Mouse (Mus musculus) spleen, adult 2 months (tissue): Measurements from ENCODE around the gene Cyfip2. TPM values are rescaled to one million over a fixed set of nuclear protein-coding genes. Genes with fewer than 3 reads are reported as not detected.
A peak's percentile ranks its signal among the peaks of the same experiment; 100 is the strongest.

Experiments used
- DNase-seq, 2 experiments: peaks; one replicate each; pipeline versions ENCODE4 v3.0.0 to v3.0.0-alpha.2; 2012 to 2021; ENCODE audit warnings: low spot score in 2 of 2, low read depth in 1 of 2
- H3K27ac ChIP-seq: fragments of 200-500 bp; 2 replicates; pipeline ENCODE4 v1.5.1; 2012; ENCODE audit warnings: low read length, inconsistent platforms; ENCODE audit not compliant: insufficient read depth
- H3K27me3 ChIP-seq: fragments of 200-500 bp; 2 replicates; pipeline ENCODE4 v1.6.1; 2012; ENCODE audit warnings: mild to moderate bottlenecking, moderate library complexity, low read length, inconsistent platforms; ENCODE audit not compliant: control insufficient read depth, insufficient read depth
- H3K36me3 ChIP-seq: fragments of 200-500 bp; 2 replicates; pipeline ENCODE4 v1.6.1; 2012; ENCODE audit warnings: mild to moderate bottlenecking, low read length, inconsistent platforms; ENCODE audit not compliant: control insufficient read depth, insufficient read depth
- H3K4me1 ChIP-seq: fragments of 200-500 bp; 2 replicates; pipeline ENCODE4 v1.6.1; 2011; ENCODE audit warnings: inconsistent platforms; ENCODE audit not compliant: control insufficient read depth, insufficient read depth, insufficient read length
- H3K4me3 ChIP-seq: fragments of 200-500 bp; 2 replicates; pipeline ENCODE4 v1.5.1; 2011; ENCODE audit warnings: mild to moderate bottlenecking, inconsistent platforms; ENCODE audit not compliant: insufficient read depth, insufficient read length; ENCODE audit errors: extremely low read depth
- CTCF ChIP-seq: fragments of 200-500 bp; IDR thresholded peaks from 2 replicates; pipeline ENCODE4 v1.5.1; 2011; ENCODE audit warnings: mild to moderate bottlenecking, inconsistent platforms; ENCODE audit not compliant: insufficient read depth, insufficient read length, insufficient replicate concordance; ENCODE audit errors: extremely low read depth
- POLR2A ChIP-seq: fragments of 200-500 bp; IDR thresholded peaks from 2 replicates; pipeline ENCODE4 v1.6.1; 2011; ENCODE audit warnings: low read depth, low read length, inconsistent platforms
- WGBS: fragments of 180-500 bp; shearing (Covaris S2); methylation state at CpG from one replicate; pipeline ENCODE4 v1.1.7; 2018; 5-methylcytosine and 5-hydroxymethylcytosine counted together
- polyA plus RNA-seq: library from polyadenylated mRNA; depleted of rRNA; stranded (reverse); fragments of >200 nt; gene quantifications from 2 replicates; pipeline ENCODE4 v1.2.3, GENCODE M21; 2012; rRNA removed

Cyfip2 gene
- polyA plus RNA-seq, 1 experiment, result 41.4 TPM

DNA sequence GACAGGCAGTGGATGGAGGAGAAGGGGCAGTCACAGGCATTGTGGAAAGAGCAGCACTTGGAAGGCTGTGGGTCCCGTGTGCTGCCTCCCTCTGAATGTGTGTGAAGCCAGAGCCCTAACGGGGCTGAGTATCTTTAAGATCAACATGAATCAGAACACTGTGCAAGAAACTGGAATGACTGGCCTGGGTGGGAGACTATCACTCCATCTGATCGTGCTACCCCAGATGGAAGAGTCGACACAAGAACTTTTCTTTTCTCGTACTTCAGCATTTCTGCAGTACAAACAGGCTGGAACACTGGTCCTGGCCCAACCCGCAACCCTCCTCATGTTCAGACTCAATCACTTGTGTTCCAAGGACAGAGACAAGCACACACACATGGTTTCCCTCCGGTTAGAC is 144.2 kb downstream of the Cyfip2 start:
- no peak overlapping the region for H3K4me3 ChIP-seq
- peaks cover 4% of the 10 kb centered on the region; the same call in 1 of the 2 replicates for H3K4me1 ChIP-seq

DNA sequence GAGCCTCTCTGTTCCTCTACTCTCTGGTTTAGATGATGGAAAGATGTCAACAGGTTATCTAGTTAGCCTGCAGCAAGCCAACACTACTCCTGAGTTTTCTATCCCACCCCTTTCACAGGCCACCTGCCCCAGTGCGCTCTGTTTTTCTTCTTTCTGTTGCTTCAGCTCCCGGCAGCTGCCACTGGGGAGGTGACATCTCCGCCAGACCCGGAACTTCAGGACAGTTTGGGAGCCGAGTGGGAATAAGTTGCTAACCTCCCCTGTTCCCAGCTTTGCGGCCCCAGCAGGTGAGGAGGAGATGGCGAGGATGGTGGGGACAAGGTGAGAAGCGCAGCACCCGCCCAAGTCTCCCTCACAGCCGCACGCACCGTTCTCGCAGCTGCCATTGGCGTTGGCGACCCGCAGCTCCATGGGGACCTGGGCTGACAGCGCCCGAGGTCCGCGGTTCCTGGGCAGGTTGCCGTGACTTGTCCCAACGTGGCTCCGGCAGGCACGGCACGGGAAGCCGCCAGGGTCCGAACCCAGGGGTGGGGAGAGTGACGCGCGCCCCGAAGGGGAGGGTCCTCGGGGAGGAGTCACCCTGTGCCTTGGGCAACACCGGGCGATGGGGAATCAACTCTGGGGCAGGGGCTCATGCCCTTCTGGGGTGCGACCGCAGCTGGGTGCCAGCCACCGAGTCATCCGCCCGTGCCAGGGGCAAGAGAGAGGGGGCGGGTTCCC is 146.6 kb downstream of the Cyfip2 start, which contains the start of gene Nipal4:
Gene Nipal4, minus strand, starts transcription at position 643 of the 720 bp plus-strand sequence.
- H3K4me3 ChIP-seq, result peak within 1 kb of the TSS; percentile 45
- peak in 1 of 2 experiments; percentile 13 for DNase-seq
- no peaks in the 10 kb centered on the region for H3K36me3 ChIP-seq
- no peak for TF ChIP-seq CTCF
- no peak for TF ChIP-seq POLR2A
- no peak within 1 kb of the TSS for H3K27ac ChIP-seq
- peaks cover 8% of the 10 kb centered on the region for H3K27me3 ChIP-seq
- H3K4me1 ChIP-seq, result peaks cover 4% of the 10 kb centered on the region; the same call in 1 of the 2 replicates
- 4% methylated on average over 40 of the region's 40 CpGs for WGBS

More for the DNA sequence above, 144.2 kb downstream of the Cyfip2 start:
- H3K36me3 ChIP-seq, result no peaks in the 10 kb centered on the region
- H3K27ac ChIP-seq, result no peak overlapping the region
- H3K27me3 ChIP-seq, result peaks cover 8% of the 10 kb centered on the region
- no peak for DNase-seq
- WGBS, result 86% methylated on average over 7 of the region's 7 CpGs
- TF ChIP-seq CTCF (no peak), POLR2A (no peak)

DNA sequence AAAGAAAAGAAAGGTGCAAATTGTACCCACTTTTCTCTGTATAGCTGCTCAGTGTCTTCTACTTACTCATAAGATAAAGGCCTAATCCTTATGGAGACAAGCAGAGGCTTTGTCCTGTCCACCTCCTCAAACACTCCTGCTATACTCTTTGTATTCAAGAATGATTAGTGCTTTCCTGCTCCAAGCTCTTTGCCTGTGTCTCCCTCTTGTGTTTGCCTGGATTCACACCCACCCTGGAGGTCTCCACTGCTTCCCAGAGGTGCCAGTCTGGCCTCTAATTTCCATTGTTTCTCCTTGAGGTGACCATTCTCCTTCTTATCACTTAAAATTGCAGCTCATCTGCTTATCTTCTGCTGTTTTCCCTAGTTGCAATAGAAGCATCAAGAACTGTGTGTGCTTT is 155.2 kb downstream of the Cyfip2 start:
- TF ChIP-seq POLR2A (no peak), CTCF (no peak)
- DNase-seq, result no peak
- H3K27ac ChIP-seq, result no peak overlapping the region
- no peak overlapping the region for H3K4me3 ChIP-seq
- no peaks in the 10 kb centered on the region for H3K36me3 ChIP-seq
- no peaks in the 10 kb centered on the region for H3K4me1 ChIP-seq
- no peaks in the 10 kb centered on the region for H3K27me3 ChIP-seq

DNA sequence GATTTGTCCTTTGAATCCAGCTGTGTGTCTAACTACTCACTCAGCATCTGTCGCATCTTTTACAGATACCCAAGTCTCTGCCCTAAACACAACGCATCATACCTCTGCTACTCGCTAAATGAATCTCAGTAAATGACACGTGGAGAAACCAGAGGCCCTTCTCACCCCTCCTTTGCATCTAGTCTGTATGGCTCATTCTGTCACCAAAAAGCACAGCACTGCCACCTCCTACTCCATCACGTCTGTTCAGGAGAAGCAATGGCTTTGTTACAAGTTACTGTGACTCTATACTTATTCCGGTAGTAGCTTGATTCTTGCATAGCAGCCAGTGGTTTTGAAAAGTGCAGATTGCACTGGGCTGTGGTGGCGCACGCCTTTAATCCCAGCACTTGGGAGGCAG is 155.7 kb downstream of the Cyfip2 start:
- TF ChIP-seq POLR2A, result no peak
- no peak for TF ChIP-seq CTCF
- Histone ChIP-seq H3K4me1 (no peaks in the 10 kb centered on the region), H3K27me3 (no peaks in the 10 kb centered on the region), H3K36me3 (no peaks in the 10 kb centered on the region), H3K4me3 (no peak overlapping the region), H3K27ac (no peak overlapping the region)
- DNase-seq, result no peak
- 87% methylated on average over 8 of the region's 8 CpGs for WGBS

DNA sequence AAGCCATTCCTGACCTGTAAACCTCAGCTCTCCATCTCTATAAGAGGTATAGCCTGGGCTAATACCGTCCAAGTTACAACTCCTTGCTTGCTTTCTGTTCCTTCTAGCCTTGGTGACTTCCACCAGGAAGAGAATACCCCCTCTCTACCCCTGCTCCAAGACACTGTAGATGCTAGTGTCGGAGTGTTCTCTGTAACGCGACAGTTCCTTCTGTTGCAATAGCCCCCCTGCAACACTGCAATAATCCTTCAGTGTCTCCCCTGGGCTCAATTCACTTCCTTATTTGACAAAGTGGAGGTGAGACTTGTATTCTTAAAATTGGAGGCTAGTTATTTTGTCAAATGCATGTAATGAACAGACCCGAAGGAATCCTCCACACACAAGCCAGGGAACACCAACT is 166.0 kb downstream of the Cyfip2 start:
- WGBS, result 85% methylated on average over 5 of the region's 5 CpGs
- no peak for DNase-seq
- no peak for TF ChIP-seq CTCF
- TF ChIP-seq POLR2A, result no peak
- H3K36me3 ChIP-seq, result peaks cover 10% of the 10 kb centered on the region
- H3K27me3 ChIP-seq, result no peaks in the 10 kb centered on the region
- H3K4me3 ChIP-seq, result no peak overlapping the region
- H3K4me1 ChIP-seq, result peaks cover 11% of the 10 kb centered on the region; the same call in 1 of the 2 replicates
- no peak overlapping the region for H3K27ac ChIP-seq

DNA sequence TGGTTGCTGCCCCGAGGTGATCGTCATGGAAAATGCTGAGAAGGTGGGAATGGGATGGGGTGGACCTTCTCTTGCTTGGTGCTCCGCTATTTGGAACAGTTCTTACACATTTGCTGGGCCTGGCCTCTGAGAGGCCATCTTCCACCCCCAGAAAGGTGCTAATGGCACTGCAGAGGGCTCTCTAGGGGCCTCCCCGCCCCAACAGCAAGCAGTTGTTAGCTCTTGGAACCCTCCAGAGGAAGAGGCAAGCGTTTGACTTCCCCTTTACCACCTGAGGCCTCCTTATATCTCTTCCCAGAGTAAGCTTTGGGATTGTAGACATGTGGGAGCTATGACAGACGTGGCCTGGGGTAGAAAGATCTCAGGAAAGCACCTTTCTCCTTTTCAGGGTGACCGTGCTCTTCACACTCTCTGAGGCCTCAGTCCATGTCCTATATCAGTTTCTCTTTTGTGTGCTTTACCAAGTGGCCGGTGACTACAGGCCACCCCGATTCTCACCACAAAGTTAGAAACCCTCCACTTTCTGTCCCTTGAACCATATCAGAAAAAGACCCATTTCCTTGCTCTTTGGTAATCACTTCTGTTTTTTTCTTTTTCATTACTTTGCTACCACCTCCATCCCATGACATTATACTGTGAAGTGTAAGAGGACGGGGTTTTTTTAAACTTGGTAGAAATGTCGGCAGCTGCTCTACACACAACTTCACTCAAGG is 167.3 kb downstream of the Cyfip2 start:
- TF ChIP-seq POLR2A (no peak), CTCF (no peak)
- H3K36me3 ChIP-seq, result peaks cover 13% of the 10 kb centered on the region
- H3K27me3 ChIP-seq, result no peaks in the 10 kb centered on the region
- 58% methylated on average over 11 of the region's 11 CpGs for WGBS
- peak; percentile 12 to 47 for DNase-seq
- H3K27ac ChIP-seq, result peak overlapping the region; percentile 82
- peaks cover 11% of the 10 kb centered on the region; the same call in 1 of the 2 replicates for H3K4me1 ChIP-seq
- H3K4me3 ChIP-seq, result no peak overlapping the region

Other genes starting within 250 kb of the Cyfip2 start
- 0.57 and 0.90 TPM in 2 replicates for gene Nipal4, start 146.4 kb downstream of the Cyfip2 start, polyA plus RNA-seq
- not detected in 2 replicates for gene Fndc9, start 77.3 kb downstream of the Cyfip2 start, polyA plus RNA-seq
- gene Itk, start 76.7 kb upstream of the Cyfip2 start, polyA plus RNA-seq, result 9.8 and 11.5 TPM in 2 replicates
- gene Fam71b, start 83.7 kb upstream of the Cyfip2 start, polyA plus RNA-seq, result 0.69 and 1.2 TPM in 2 replicates
- 14.7 and 21.0 TPM in 2 replicates for gene Med7, start 124.1 kb upstream of the Cyfip2 start, polyA plus RNA-seq
- 2.5 and 3.2 TPM in 2 replicates for gene Havcr2, start 142.1 kb upstream of the Cyfip2 start, polyA plus RNA-seq
- not detected in 2 replicates for gene Gm12169, start 211.4 kb upstream of the Cyfip2 start, polyA plus RNA-seq